Mouse (Mus musculus) embryonic facial prominence, embryonic 14.5 days (tissue): Measurements from ENCODE around the gene Ambra1. TPM values are rescaled to one million over a fixed set of nuclear protein-coding genes. Genes with fewer than 3 reads are reported as not detected.

Source experiments
- ATAC-seq: fragments of 200-750 bp; cut with Nextera tagmentation; 2 replicates; pipeline ENCODE4 v1.8.0; 2017; ENCODE audit warnings: low read depth, moderate number of reproducible peaks, moderate TSS enrichment
- DNase-seq: peaks from one replicate; pipeline ENCODE4 v3.0.0-alpha.2; 2015; ENCODE audit warnings: low spot score
- H3K27ac ChIP-seq: fragments of 300-500 bp; sonication (generic); replicated peaks from 2 replicates; pipeline ENCODE4 v1.5.1; 2014; ENCODE audit warnings: low read depth, mild to moderate bottlenecking, low read length, moderate library complexity
- H3K27me3 ChIP-seq: fragments of 300-500 bp; sonication (generic); replicated peaks from 2 replicates; pipeline ENCODE4 v1.6.1; 2014; ENCODE audit warnings: low read length; ENCODE audit not compliant: control insufficient read depth, insufficient read depth
- H3K36me3 ChIP-seq: fragments of 300-500 bp; sonication (generic); 2 replicates; pipeline ENCODE4 v1.6.1; 2014; ENCODE audit warnings: low read length, mixed read lengths; ENCODE audit not compliant: control insufficient read depth, insufficient read depth
- H3K4me1 ChIP-seq: fragments of 300-500 bp; sonication (generic); 2 replicates; pipeline ENCODE4 v1.6.1; 2014; ENCODE audit warnings: antibody characterized with exemption, low read length; ENCODE audit not compliant: control insufficient read depth, insufficient read depth
- H3K4me2 ChIP-seq: fragments of 300-500 bp; sonication (generic); 2 replicates; pipeline ENCODE4 v1.6.1; 2014; ENCODE audit warnings: low read depth, mild to moderate bottlenecking, low read length, moderate library complexity, mixed read lengths
- H3K4me3 ChIP-seq: fragments of 300-500 bp; sonication (generic); 2 replicates; pipeline ENCODE4 v1.5.1; 2014; ENCODE audit warnings: low read depth, mild to moderate bottlenecking, low read length
- H3K9ac ChIP-seq: fragments of 300-500 bp; sonication (generic); 2 replicates; pipeline ENCODE4 v1.6.1; 2014; ENCODE audit warnings: low read depth, mild to moderate bottlenecking, low read length, moderate library complexity, mixed read lengths
- H3K9me3 ChIP-seq: fragments of 300-500 bp; sonication (generic); 2 replicates; pipeline ENCODE4 v1.6.1; 2016; ENCODE audit warnings: low read length; ENCODE audit not compliant: control insufficient read depth
- WGBS: fragments of 180-500 bp; shearing (Covaris S2); extraction: QIAGEN DNeasy Blood & Tissue Kit; methylation state at CpG from one replicate; pipeline ENCODE4 v1.1.7; 2014; 5-methylcytosine and 5-hydroxymethylcytosine counted together
- polyA plus RNA-seq: library from polyadenylated mRNA; unstranded; fragments of >200 nt; fragmentation: Nextera tagmentation; extraction: Ambion mirVana; gene quantifications from 2 replicates; pipeline ENCODE4 v1.2.1, GENCODE M21; 2014

The Ambra1 gene
- polyA plus RNA-seq, 1 experiment from 2014 or later: 15.3 TPM

- H3K4me2 ChIP-seq: peak overlapping the region; percentile 96
- DNase-seq: no peak
- H3K27ac ChIP-seq: no peak overlapping the region
- H3K4me1 ChIP-seq: peaks cover 21% of the 10 kb centered on the region
- H3K4me3 ChIP-seq: peak overlapping the region; percentile 62
- H3K9me3 ChIP-seq: no peaks in the 10 kb centered on the region
- ATAC-seq: no peak
- peaks cover 39% of the 10 kb centered on the region for H3K27me3 ChIP-seq
- H3K9ac ChIP-seq: peak overlapping the region; percentile 59; the same call in 1 of the 2 replicates
- peaks cover 13% of the 10 kb centered on the region for H3K36me3 ChIP-seq
- WGBS: 4% methylated on average over 37 of the region's 37 CpGs
These were observed 192.9 kb downstream of the Ambra1 start for GRCm38 (mm10) chr2:91922586-91923414.

DNA sequence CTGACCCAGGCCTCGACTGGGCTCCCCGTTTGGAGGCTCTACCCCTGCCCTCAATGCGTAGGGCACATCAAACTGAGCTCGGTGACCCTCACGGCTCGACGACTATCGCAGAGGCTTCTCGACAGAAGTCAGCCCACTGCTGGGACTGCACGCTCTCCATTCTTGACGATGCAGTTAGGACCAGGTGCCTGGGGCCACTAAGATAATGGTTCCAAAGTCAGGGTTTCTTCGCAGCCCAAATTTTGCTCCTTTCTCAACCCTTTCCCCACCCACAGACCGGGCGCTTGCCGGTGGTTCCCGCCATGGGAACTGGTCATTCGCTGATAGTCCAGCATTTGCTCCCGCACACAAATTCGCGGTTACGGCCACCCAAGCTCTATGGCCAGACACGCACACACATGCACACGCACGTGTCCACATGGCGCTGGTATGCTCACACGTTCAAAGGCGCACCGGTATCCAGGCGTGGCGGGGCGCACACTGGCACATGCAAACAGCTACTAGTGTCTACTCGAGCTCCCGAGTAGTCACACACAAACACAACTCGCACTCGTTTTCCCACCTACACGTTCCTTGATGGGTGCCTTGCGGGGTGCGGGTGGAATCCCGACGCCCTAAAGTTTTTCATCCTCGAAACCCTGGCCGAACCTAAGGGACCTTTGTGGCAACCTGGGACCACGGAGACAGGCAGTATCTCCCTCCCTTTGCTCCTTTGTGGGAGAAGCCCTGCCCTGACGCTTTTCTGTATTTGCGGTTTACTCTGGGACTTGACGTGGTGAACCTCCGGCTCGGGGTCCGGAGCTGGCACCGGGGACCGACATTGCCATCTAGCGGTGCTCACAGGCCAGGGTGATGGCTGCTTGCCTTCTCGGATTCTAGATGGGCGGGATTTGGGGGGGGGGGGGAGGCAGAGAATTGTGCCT is 193.7 kb downstream of the Ambra1 start:
- Histone ChIP-seq H3K27me3 (peaks cover 39% of the 10 kb centered on the region), H3K4me3 (peak overlapping the region; percentile 62), H3K4me1 (peaks cover 21% of the 10 kb centered on the region), H3K9me3 (no peaks in the 10 kb centered on the region), H3K27ac (no peak overlapping the region), H3K36me3 (0 out of 2 replicates have a peak, but pooled peaks cover 4% of the 10 kb centered on the region), H3K4me2 (peak overlapping the region; percentile 96), H3K9ac (peak overlapping the region; percentile 43; the same call in 1 of the 2 replicates)
- peak; percentile 82 for DNase-seq
- ATAC-seq: peak; percentile 53
- 7% methylated on average over 52 of the region's 54 CpGs for WGBS

DNA sequence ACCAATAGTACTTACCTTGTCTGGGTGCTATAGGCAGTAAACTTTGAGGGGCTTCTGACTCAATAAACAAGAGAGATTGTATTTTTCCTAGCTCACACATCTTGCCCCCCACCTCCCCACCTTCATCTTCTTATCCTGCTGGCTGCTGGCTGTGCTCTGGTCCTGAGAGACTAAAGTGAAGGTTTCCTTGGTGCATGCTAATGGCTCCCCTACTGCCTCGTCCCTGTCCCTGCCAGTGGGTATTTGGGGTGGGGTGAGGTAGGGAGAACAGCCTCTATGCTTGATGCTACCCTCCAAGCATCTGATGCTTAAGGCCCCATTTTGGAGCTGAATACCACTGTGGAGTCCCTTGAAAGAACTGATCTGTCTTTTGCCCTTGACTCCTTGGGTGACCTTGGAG is 194.8 kb downstream of the Ambra1 start:
- WGBS: 71% methylated on average over 1 of the region's 1 CpGs
- peaks cover 6% of the 10 kb centered on the region; the same call in 1 of the 2 replicates for H3K36me3 ChIP-seq
- H3K4me1 ChIP-seq: peaks cover 22% of the 10 kb centered on the region
- H3K27ac ChIP-seq: no peak overlapping the region
- H3K4me3 ChIP-seq: no peak overlapping the region
- ATAC-seq: no peak
- no peak overlapping the region for H3K9ac ChIP-seq
- no peak for DNase-seq
- no peaks in the 10 kb centered on the region for H3K9me3 ChIP-seq
- peaks cover 39% of the 10 kb centered on the region for H3K27me3 ChIP-seq
- H3K4me2 ChIP-seq: no peak overlapping the region

GRCm38 (mm10) chr2:91925442-91925841 is 195.5 kb downstream of the Ambra1 start:
- H3K9me3 ChIP-seq: no peaks in the 10 kb centered on the region
- peaks cover 8% of the 10 kb centered on the region; the same call in 1 of the 2 replicates for H3K36me3 ChIP-seq
- ATAC-seq (no peak), DNase-seq (no peak)
- peaks cover 39% of the 10 kb centered on the region for H3K27me3 ChIP-seq
- H3K4me3 ChIP-seq: no peak overlapping the region
- no peak overlapping the region for H3K9ac ChIP-seq
- no peak overlapping the region for H3K27ac ChIP-seq
- H3K4me1 ChIP-seq: peaks cover 24% of the 10 kb centered on the region
- 79% methylated on average over 15 of the region's 15 CpGs for WGBS
- H3K4me2 ChIP-seq: no peak overlapping the region

DNA sequence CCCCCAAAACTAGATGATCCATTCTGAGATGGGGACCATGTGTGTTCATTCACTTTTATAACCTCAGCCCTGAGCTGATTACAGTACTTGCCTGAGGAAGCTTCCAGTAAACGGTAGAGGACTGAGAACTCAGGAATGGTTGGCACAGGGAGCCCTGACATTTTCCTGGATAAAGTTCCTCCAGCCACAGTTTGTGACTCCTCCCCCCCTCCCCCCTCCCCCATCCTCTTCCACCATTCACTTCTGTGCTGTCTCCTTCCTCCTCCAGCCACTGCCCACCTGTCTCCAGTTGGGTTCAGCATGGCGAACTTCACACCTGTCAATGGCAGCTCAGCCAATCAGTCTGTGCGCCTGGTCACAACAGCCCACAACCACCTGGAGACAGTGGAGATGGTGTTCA is 197.0 kb downstream of the Ambra1 start, which contains the start of gene Chrm4:
TSS of gene Chrm4 (plus strand) at position 301 of the 400 bp plus-strand sequence.
- WGBS: 76% methylated on average over 3 of the region's 3 CpGs
- H3K4me1 ChIP-seq: peaks cover 19% of the 10 kb centered on the region
- peaks cover 28% of the 10 kb centered on the region for H3K27me3 ChIP-seq
- no peaks in the 10 kb centered on the region for H3K9me3 ChIP-seq
- peak within 1 kb of the TSS; percentile 21 for H3K4me2 ChIP-seq
- DNase-seq (no peak), ATAC-seq (no peak)
- H3K9ac ChIP-seq: no peak within 1 kb of the TSS
- H3K36me3 ChIP-seq: peaks cover 8% of the 10 kb centered on the region; the same call in 1 of the 2 replicates
- no peak within 1 kb of the TSS for H3K27ac ChIP-seq
- H3K4me3 ChIP-seq: no peak within 1 kb of the TSS

DNA sequence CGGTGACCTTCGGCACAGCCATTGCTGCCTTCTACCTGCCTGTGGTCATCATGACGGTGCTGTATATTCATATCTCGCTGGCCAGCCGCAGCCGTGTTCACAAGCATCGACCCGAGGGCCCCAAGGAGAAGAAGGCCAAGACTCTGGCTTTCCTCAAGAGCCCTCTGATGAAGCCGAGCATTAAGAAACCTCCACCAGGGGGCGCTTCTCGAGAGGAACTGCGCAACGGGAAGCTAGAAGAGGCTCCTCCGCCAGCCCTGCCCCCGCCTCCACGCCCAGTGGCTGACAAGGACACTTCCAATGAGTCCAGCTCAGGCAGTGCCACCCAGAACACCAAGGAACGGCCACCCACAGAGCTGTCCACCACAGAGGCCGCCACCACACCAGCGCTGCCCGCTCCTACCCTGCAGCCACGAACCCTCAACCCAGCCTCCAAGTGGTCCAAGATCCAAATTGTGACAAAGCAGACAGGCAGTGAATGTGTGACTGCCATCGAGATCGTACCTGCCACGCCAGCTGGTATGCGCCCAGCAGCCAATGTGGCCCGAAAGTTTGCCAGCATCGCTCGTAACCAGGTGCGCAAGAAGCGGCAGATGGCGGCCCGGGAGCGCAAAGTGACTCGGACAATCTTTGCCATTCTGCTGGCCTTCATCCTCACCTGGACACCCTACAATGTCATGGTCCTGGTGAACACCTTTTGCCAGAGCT is 198.0 kb downstream of the Ambra1 start:
- peaks cover 22% of the 10 kb centered on the region for H3K4me1 ChIP-seq
- no peak overlapping the region for H3K4me3 ChIP-seq
- peak overlapping the region; percentile 21 for H3K4me2 ChIP-seq
- H3K27ac ChIP-seq: no peak overlapping the region
- H3K36me3 ChIP-seq: peaks cover 10% of the 10 kb centered on the region; the same call in 1 of the 2 replicates
- no peak overlapping the region for H3K9ac ChIP-seq
- DNase-seq (peak; percentile 68), ATAC-seq (no peak)
- WGBS: 47% methylated on average over 26 of the region's 34 CpGs
- H3K9me3 ChIP-seq: no peaks in the 10 kb centered on the region
- peaks cover 18% of the 10 kb centered on the region for H3K27me3 ChIP-seq

GRCm38 (mm10) chr2:91928534-91929350 is 198.8 kb downstream of the Ambra1 start:
- ATAC-seq (no peak), DNase-seq (no peak)
- H3K4me2 ChIP-seq: no peak overlapping the region
- H3K27me3 ChIP-seq: peaks cover 10% of the 10 kb centered on the region
- H3K9me3 ChIP-seq: no peaks in the 10 kb centered on the region
- H3K9ac ChIP-seq: no peak overlapping the region
- H3K4me1 ChIP-seq: peaks cover 16% of the 10 kb centered on the region
- 72% methylated on average over 23 of the region's 23 CpGs for WGBS
- no peak overlapping the region for H3K4me3 ChIP-seq
- peaks cover 18% of the 10 kb centered on the region; the same call in 1 of the 2 replicates for H3K36me3 ChIP-seq
- no peak overlapping the region for H3K27ac ChIP-seq
